ENCODE assay signal across 20 mouse cellular contexts in the genomic region with DNA sequence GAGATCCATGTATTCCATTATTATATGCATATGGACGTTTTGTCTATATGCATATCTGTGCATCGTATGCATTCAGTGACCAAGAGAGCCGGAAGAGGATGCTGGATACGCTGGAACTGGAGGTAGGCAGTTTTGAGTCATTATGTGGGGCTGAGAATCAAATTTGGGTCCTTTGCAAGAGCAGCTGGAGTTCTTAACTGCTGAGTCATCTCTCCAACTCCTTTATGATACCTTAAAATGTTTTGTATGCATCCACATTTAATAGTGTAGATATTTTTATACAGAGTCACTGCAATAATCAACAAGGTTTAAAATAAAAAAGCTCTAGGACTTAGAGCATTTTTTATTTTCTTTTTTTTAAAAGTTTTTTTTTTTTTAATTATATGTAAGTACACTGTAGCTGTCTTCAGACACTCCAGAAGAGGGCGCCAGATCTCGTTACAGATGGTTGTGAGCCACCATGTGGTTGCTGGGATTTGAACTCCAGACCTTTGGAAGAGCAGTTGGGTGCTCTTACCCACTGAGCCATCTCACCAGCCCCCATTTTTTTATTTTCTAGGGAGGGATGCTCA. TPM values are rescaled to one million over a fixed set of nuclear protein-coding genes. Genes with fewer than 3 reads are reported as not detected.
"Had no signal": no experiment of that assay in that cellular context is flagged by ENCODE, and none has a peak within 500 bp of the region (broad histone marks: within the 10 kb centered on the region; RNA-seq: fewer than 3 reads in every experiment).

No protein-coding gene starts in this region.

RNA-seq across cellular contexts. Expression of a gene that starts 43.7 kb away (rescaled TPM):
- total RNA-seq: layer of hippocampus, adult 18-20 months; layer of hippocampus, postnatal 25 days; left cerebral cortex, adult 18-20 months; left cerebral cortex, postnatal 10 days; left cerebral cortex, postnatal 36 days; liver, adult 2 months; megakaryocyte progenitor cell, adult 5-6 weeks; megakaryocyte-erythroid progenitor cell, adult 5-6 weeks; midbrain, postnatal 0 days had no signal
- polyA plus RNA-seq: kidney, embryonic 15.5 days; limb, embryonic 11.5 days; limb, embryonic 14.5 days; liver, adult 2 months; liver, embryonic 13.5 days; lung, embryonic 16.5 days; midbrain, embryonic 11.5 days; midbrain, embryonic 14.5 days; midbrain, postnatal 0 days; neural tube, embryonic 11.5 days; neural tube, embryonic 14.5 days; stomach, embryonic 14.5 days; thymus, adult 2 months had no signal
